Comparison of ENCODE assay signal across 9 mouse cellular contexts in genomic region chr1:125759972-125760695, GRCm38 (mm10).
A peak's percentile ranks its signal among the peaks of the same experiment; 100 is the strongest.
DNase-seq lines count a peak whose midpoint lies in the region; ATAC-seq and TF ChIP-seq lines count a peak whose summit lies in the region.
"Had no signal": no experiment of that assay in that cellular context is flagged by ENCODE, and none has a peak within 500 bp of the region (broad histone marks: within the 10 kb centered on the region; RNA-seq: fewer than 3 reads in every experiment).

No protein-coding gene starts in this region.

- ATAC-seq in midbrain, embryonic 13.5 days, result peak; percentile 40; the same call in 1 of the 2 replicates
- no peak for ATAC-seq in midbrain, embryonic 11.5 days (ENCODE audit: low FRiP score)

- no peaks in the 10 kb centered on the region for H3K36me3 ChIP-seq in midbrain, embryonic 13.5 days
- no peaks in the 10 kb centered on the region for H3K36me3 ChIP-seq in midbrain, embryonic 11.5 days (ENCODE audit: control insufficient read depth, insufficient read depth, low read length)

- 0 out of 2 replicates have a peak, but pooled peaks cover 2% of the 10 kb centered on the region for H3K4me1 ChIP-seq in midbrain, embryonic 13.5 days (replicated peaks)
- no peaks in the 10 kb centered on the region for H3K4me1 ChIP-seq in midbrain, embryonic 11.5 days (ENCODE audit: control insufficient read depth, insufficient read depth, low read length)
- peaks cover 4% of the 10 kb centered on the region for H3K4me1 ChIP-seq in cerebellum, adult 2 months (ENCODE audit: control insufficient read depth, insufficient read depth, low read length)

- H3K4me2 ChIP-seq in midbrain, embryonic 13.5 days (replicated peaks), result no peak overlapping the region
- H3K4me2 ChIP-seq in midbrain, embryonic 11.5 days, result no peak overlapping the region

- no peak overlapping the region for H3K9ac ChIP-seq in midbrain, embryonic 13.5 days (replicated peaks)
- H3K9ac ChIP-seq in midbrain, embryonic 11.5 days (ENCODE audit: low read length), result no peak overlapping the region

- no peak for TF ChIP-seq POLR2A in cerebellum, adult 2 months (IDR thresholded peaks at IDR 0.05; ENCODE audit: borderline replicate concordance, insufficient read depth, low read length)

- H3K4me3 ChIP-seq in midbrain, embryonic 13.5 days (replicated peaks), result no peak overlapping the region
- no peak overlapping the region for H3K4me3 ChIP-seq in midbrain, embryonic 11.5 days (ENCODE audit: low read depth, low read length)
- H3K4me3 ChIP-seq in cerebellum, adult 2 months (replicated peaks; ENCODE audit: insufficient read depth, low read depth, low read length), result peak overlapping the region; percentile 16

- DNase-seq in midbrain, embryonic 11.5 days (ENCODE audit: low spot score, missing footprints), result no peak
- peak; percentile 44 to 45 for DNase-seq in cerebellum, adult 2 months
- peak; percentile 15 for DNase-seq in heart, adult 8-10 months (ENCODE audit: low spot score)
- DNase-seq in kidney, postnatal 10 days, result peak; percentile 63
- peak; percentile 30 for DNase-seq in retina, postnatal 1 day
- no peak for DNase-seq in left cerebral cortex, adult 18-20 months (ENCODE audit: low spot score in 2 of 2)
- DNase-seq in left cerebral cortex, adult 11 months (ENCODE audit: low spot score), result no peak

- 75% methylated on average over 15 of the region's 15 CpGs for WGBS in midbrain, embryonic 13.5 days
- 88% methylated on average over 15 of the region's 15 CpGs for WGBS in midbrain, embryonic 11.5 days
- 8% methylated on average over 15 of the region's 15 CpGs for WGBS in cerebellum, adult 2 months

- no peaks in the 10 kb centered on the region for H3K27me3 ChIP-seq in midbrain, embryonic 13.5 days
- H3K27me3 ChIP-seq in midbrain, embryonic 11.5 days (ENCODE audit: control insufficient read depth, insufficient read depth, low read length), result no peaks in the 10 kb centered on the region
- H3K27me3 ChIP-seq in cerebellum, adult 2 months (ENCODE audit: control insufficient read depth, insufficient read depth, low read length), result no peaks in the 10 kb centered on the region; the same call in 1 of the 2 replicates

- no peak for TF ChIP-seq CTCF in cerebellum, adult 2 months (IDR thresholded peaks at IDR 0.05; ENCODE audit: borderline replicate concordance, insufficient read depth, low read depth, low read length)

- H3K27ac ChIP-seq in midbrain, embryonic 13.5 days, result no peak overlapping the region
- no peak overlapping the region for H3K27ac ChIP-seq in midbrain, embryonic 11.5 days (ENCODE audit: low read depth, low read length)
- no peak overlapping the region for H3K27ac ChIP-seq in cerebellum, adult 2 months (ENCODE audit: insufficient read depth, low read length)
- H3K27ac ChIP-seq: macrophage had no signal

- H3K9me3 ChIP-seq in midbrain, embryonic 13.5 days, result no peaks in the 10 kb centered on the region
- H3K9me3 ChIP-seq in midbrain, embryonic 11.5 days (ENCODE audit: control insufficient read depth, low read length), result no peaks in the 10 kb centered on the region

Comparison
In these comparisons a context has a peak if more than half of its experiments do, and no peak if none do; other contexts are left out.
1. DNase-seq: peak in cerebellum, adult 2 months (2 of 2), heart, adult 8-10 months (single experiment), kidney, postnatal 10 days (single experiment) and retina, postnatal 1 day (single experiment); none in midbrain, embryonic 11.5 days (single experiment), left cerebral cortex, adult 18-20 months (0 of 2) and left cerebral cortex, adult 11 months (single experiment).